Mouse (Mus musculus) layer of hippocampus, postnatal 14 days (tissue): ENCODE data around the gene Plin2. TPM values are rescaled to one million over a fixed set of nuclear protein-coding genes. Genes with fewer than 3 reads are reported as not detected.
A peak's percentile ranks its signal among the peaks of the same experiment; 100 is the strongest.
"Not testable (repeated sequence)": the region's sequence is repeated elsewhere in the genome, so short reads cannot be mapped to it uniquely, and the experiment has no call there.

Experiments used
- DNase-seq, 2 experiments: peaks; one replicate each; pipeline ENCODE4 v3.0.0; 2021 to 2022; ENCODE audit warnings: low spot score in 2 of 2, mixed read lengths in 1 of 2
- total RNA-seq, 2 experiments: library from RNA; stranded (reverse); gene quantifications; 2 replicates each; pipeline ENCODE4 v1.2.3; 2021

Plin2 gene
- total RNA-seq, 2 experiments from 2014 or later, result 12.3 to 15.9 TPM

GRCm38 (mm10) chr4:86634312-86634711, 35.5 kb downstream of the Plin2 start:
- DNase-seq, result not testable (repeated sequence)

GRCm38 (mm10) chr4:86632556-86632955, 37.3 kb downstream of the Plin2 start:
- DNase-seq, result not testable (repeated sequence)

GRCm38 (mm10) chr4:86631831-86632230, 38.0 kb downstream of the Plin2 start:
- DNase-seq, result no peak

- not testable (repeated sequence) for DNase-seq
Observed at GRCm38 (mm10) chr4:86626496-86626895, 43.4 kb downstream of the Plin2 start.

GRCm38 (mm10) chr4:86625463-86625862, 44.4 kb downstream of the Plin2 start:
- no peak for DNase-seq

- not testable (repeated sequence) for DNase-seq
Observed at GRCm38 (mm10) chr4:86622532-86622931, 47.3 kb downstream of the Plin2 start.

- no peak for DNase-seq
Observed at GRCm38 (mm10) chr4:86622116-86622515, 47.7 kb downstream of the Plin2 start.

GRCm38 (mm10) chr4:86620506-86620905, 49.4 kb downstream of the Plin2 start:
- DNase-seq, result no peak

- no peak for DNase-seq
Observed at GRCm38 (mm10) chr4:86612289-86612620, 57.6 kb downstream of the Plin2 start.

- peak; percentile 84 to 96 for DNase-seq
Observed at GRCm38 (mm10) chr4:86611524-86612288, 58.2 kb downstream of the Plin2 start, which contains the start of gene Haus6. TSS of gene Haus6 (minus strand) at chr4:86612055.

Other genes with a start within 250 kb of the Plin2 start
- gene Saxo1, start 111.7 kb downstream of the Plin2 start, total RNA-seq, result not detected
- 100 to 1,000 TPM; 144 to 148 TPM for gene Rraga, start 94.4 kb downstream of the Plin2 start, total RNA-seq
- 1 to 10 TPM; 7.3 to 8.2 TPM for gene Haus6, start 58.0 kb downstream of the Plin2 start, total RNA-seq
- gene Dennd4c, start 78.5 kb upstream of the Plin2 start, total RNA-seq, result 10 to 100 TPM; 14.8 to 14.9 TPM
- gene Rps6, start 187.4 kb upstream of the Plin2 start, total RNA-seq, result 100 to 1,000 TPM; 393 to 396 TPM
- 1 to 10 TPM; 3.4 to 4.3 TPM for gene Acer2, start 204.3 kb upstream of the Plin2 start, total RNA-seq